Mouse (Mus musculus) kidney, postnatal 0 days (tissue): Measurements from ENCODE around the gene Clec12a. TPM values are rescaled to one million over a fixed set of nuclear protein-coding genes. Genes with fewer than 3 reads are reported as not detected.

Source experiments
- ATAC-seq: fragments of 200-750 bp; cut with Nextera tagmentation; replicated peaks from 2 replicates; pipeline ENCODE4 v1.8.0; 2017; ENCODE audit warnings: low read depth, moderate number of reproducible peaks, moderate TSS enrichment, moderate library complexity; ENCODE audit not compliant: low FRiP score
- DNase-seq: peaks from one replicate; pipeline ENCODE4 v3.0.0-alpha.2; 2016; ENCODE audit warnings: low spot score
- H3K27ac ChIP-seq: fragments of 300-500 bp; sonication (generic); 2 replicates; pipeline ENCODE4 v1.5.1; 2014; ENCODE audit warnings: mild to moderate bottlenecking
- H3K27me3 ChIP-seq: fragments of 300-500 bp; sonication (generic); 2 replicates; pipeline ENCODE4 v1.6.1; 2014; ENCODE audit warnings: low read length, mixed read lengths; ENCODE audit not compliant: insufficient read depth
- H3K36me3 ChIP-seq: fragments of 300-500 bp; sonication (generic); 2 replicates; pipeline ENCODE4 v1.6.1; 2014; ENCODE audit warnings: low read length, mixed read lengths; ENCODE audit not compliant: insufficient read depth
- H3K4me1 ChIP-seq: fragments of 300-500 bp; sonication (generic); replicated peaks from 2 replicates; pipeline ENCODE4 v1.6.1; 2014; ENCODE audit warnings: antibody characterized with exemption, low read length, mixed read lengths; ENCODE audit not compliant: insufficient read depth
- H3K4me2 ChIP-seq: fragments of 300-500 bp; sonication (generic); 2 replicates; pipeline ENCODE4 v1.6.1; 2014; ENCODE audit warnings: mild to moderate bottlenecking, low read length, moderate library complexity, mixed read lengths
- H3K4me3 ChIP-seq: fragments of 300-500 bp; sonication (generic); replicated peaks from 2 replicates; pipeline ENCODE4 v1.5.1; 2014; ENCODE audit warnings: low read depth, low read length
- H3K9ac ChIP-seq: fragments of 300-500 bp; sonication (generic); 2 replicates; pipeline ENCODE4 v1.6.1; 2014; ENCODE audit warnings: low read depth, low read length
- H3K9me3 ChIP-seq: fragments of 300-500 bp; sonication (generic); replicated peaks from 2 replicates; pipeline ENCODE4 v1.6.1; 2016; ENCODE audit warnings: low read length, inconsistent platforms, mixed read lengths
- CTCF ChIP-seq: IDR thresholded peaks from 2 replicates; pipeline ENCODE4 v1.5.1; 2016; ENCODE audit warnings: antibody characterized with exemption, low read depth, mild to moderate bottlenecking, moderate library complexity
- WGBS: fragments of 180-500 bp; shearing (Covaris S2); extraction: QIAGEN DNeasy Blood & Tissue Kit; methylation state at CpG from one replicate; pipeline ENCODE4 v1.1.7; 2014; 5-methylcytosine and 5-hydroxymethylcytosine counted together
- polyA plus RNA-seq: library from polyadenylated mRNA; unstranded; fragments of >200 nt; fragmentation: Nextera tagmentation; extraction: Ambion mirVana; gene quantifications from 2 replicates; pipeline ENCODE4 v1.2.1, GENCODE M21; 2015

Clec12a gene
- polyA plus RNA-seq, 1 experiment from 2014 or later = 0.71 TPM

DNA sequence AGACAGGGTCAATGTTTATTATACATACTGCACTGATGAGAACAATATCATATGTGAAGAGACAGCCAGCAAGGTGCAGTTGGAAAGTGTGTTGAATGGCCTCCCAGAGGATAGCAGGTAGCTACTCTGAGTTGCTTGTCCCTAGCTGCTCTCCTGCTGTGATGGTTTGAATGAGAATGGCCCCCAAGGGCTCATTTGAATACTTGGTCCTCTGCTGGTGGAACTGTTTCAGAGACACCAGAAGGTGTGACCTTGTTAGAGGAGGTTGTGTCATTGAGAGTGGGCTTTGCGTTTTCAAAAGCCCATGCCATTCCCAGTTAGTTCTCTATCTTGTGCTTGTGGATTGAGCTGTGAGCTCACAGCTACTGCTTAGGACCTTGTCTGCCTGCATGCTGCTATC is 21.5 kb downstream of the Clec12a start:
- TF ChIP-seq CTCF = no peak
- ATAC-seq = no peak

DNA sequence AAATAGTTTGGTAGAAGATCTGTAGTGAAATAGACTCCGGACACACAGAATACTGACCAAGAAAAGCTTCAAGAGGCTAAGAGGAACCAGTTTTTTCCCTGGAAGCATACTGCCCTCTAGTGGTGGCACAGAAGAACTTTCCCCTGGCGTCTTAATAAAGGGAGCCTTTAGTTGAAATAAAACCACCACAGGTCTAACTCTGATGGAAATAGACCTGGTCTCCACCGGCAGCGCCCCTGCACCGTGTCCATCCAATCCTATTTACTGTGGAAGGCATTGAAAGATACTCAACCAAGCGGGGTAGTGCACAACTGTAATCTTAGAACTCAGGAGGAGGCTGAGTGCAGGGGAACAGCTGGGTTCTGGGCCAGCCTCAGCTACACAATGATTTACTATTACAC is 23.5 kb downstream of the Clec12a start:
- Histone ChIP-seq H3K9me3 (no peaks in the 10 kb centered on the region), H3K4me1 (no peaks in the 10 kb centered on the region), H3K4me2 (no peak overlapping the region), H3K36me3 (no peaks in the 10 kb centered on the region), H3K27ac (no peak overlapping the region), H3K9ac (no peak overlapping the region), H3K27me3 (no peaks in the 10 kb centered on the region), H3K4me3 (no peak overlapping the region)
- ATAC-seq (peak; percentile 49; the same call in 1 of the 2 replicates), DNase-seq (peak; percentile 93)
- 10% methylated on average over 6 of the region's 6 CpGs for WGBS
- TF ChIP-seq CTCF = peak; percentile 91

More for the DNA sequence above, 21.5 kb downstream of the Clec12a start:
- no peak for DNase-seq
- WGBS = 53% methylated on average over 1 of the region's 1 CpGs
- Histone ChIP-seq H3K4me1 (no peaks in the 10 kb centered on the region), H3K4me2 (no peak overlapping the region), H3K9ac (no peak overlapping the region), H3K36me3 (no peaks in the 10 kb centered on the region), H3K9me3 (no peaks in the 10 kb centered on the region), H3K27ac (no peak overlapping the region), H3K27me3 (no peaks in the 10 kb centered on the region), H3K4me3 (no peak overlapping the region)

DNA sequence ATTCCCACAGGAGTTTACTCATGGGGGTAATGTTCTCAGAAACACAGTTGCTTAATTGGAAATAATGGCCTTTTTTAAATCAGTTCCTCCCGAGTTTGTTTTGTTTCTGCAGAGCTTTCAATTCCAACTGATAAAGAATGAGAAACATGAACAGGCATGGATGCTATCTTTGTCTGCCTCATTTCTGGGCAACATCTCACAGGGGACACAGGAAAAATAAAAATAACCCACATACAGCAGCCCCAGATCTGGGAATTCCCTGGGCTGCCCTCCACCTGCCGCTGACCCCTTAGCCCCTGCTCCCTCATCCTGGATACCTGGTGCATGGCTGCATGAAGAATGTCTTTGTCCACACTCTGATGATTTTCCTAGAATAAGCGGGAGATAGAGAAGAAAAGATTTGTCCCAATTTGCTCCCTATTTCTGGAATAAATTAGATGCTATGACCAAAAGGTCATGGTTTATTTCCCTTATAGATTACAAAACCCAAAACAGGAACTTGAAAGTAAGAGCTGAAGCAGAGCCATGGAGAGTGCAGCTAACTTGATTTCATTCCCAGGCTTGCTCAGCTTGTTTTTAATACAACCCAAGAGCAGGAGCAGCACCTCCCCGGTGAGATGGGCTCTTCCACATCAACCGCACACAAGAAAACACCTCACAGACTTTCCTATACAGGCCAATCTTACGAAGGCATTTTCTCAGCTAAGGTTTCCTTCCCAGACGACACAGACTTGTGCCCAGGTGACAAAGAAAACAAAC is 27.1 kb downstream of the Clec12a start:
- H3K4me1 ChIP-seq = no peaks in the 10 kb centered on the region
- H3K9me3 ChIP-seq = no peaks in the 10 kb centered on the region
- H3K36me3 ChIP-seq = no peaks in the 10 kb centered on the region
- no peak for TF ChIP-seq CTCF
- H3K27me3 ChIP-seq = no peaks in the 10 kb centered on the region
- 55% methylated on average over 7 of the region's 7 CpGs for WGBS
- no peak overlapping the region for H3K9ac ChIP-seq
- ATAC-seq (no peak), DNase-seq (no peak)
- H3K27ac ChIP-seq = no peak overlapping the region
- no peak overlapping the region for H3K4me2 ChIP-seq
- H3K4me3 ChIP-seq = no peak overlapping the region

DNA sequence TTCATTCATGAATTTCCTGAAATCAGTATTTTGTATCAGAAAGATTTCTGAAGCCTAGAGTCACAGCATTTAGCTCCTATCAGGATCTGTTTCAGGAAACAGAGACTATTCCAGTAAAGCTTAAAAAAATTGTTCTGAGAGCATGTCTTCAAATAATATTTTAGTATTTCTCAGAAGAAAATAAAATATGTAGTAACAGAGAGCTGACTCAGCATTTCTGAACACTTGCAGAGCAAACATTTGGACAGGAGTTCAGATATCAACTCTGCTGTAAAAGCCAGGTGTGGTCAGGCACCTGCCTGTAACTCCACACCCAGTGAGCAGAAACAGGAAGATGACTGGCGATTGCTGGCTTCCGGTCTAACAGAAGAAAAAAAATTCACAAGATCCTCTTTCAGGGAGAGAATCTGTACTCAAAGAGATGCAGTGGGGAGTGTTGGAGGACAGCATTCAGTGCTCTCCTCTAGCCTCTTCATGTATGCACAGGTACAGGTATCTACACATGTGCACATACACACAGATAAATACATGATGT is 32.5 kb downstream of the Clec12a start:
- Histone ChIP-seq H3K4me2 (no peak overlapping the region), H3K9me3 (no peaks in the 10 kb centered on the region), H3K4me3 (no peak overlapping the region), H3K27ac (no peak overlapping the region), H3K36me3 (no peaks in the 10 kb centered on the region), H3K27me3 (no peaks in the 10 kb centered on the region), H3K4me1 (no peaks in the 10 kb centered on the region), H3K9ac (no peak overlapping the region)
- TF ChIP-seq CTCF = no peak
- WGBS = 79% methylated on average over 2 of the region's 2 CpGs
- ATAC-seq (no peak), DNase-seq (no peak)

DNA sequence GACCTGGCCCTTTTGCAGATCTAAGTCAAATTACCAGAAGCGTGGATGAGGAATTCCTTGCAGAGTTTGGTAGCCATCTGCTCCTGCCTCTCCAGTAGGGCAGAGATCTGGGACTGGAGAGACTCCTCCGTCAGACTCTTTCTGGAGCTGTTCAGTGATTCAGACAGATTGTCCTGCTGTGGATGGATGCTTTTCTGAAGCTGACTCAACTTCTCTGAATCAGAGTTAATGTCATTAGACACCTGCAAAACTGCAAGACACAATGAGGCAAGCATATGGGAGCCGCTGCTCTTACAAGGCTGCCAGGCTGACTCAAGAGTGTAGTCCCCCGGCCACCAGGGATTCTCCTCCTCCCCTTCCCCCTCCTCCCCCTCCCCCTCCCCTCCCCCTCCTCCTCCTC is 38.0 kb downstream of the Clec12a start:
- DNase-seq (no peak), ATAC-seq (no peak)
- no peak for TF ChIP-seq CTCF
- Histone ChIP-seq H3K9ac (no peak overlapping the region), H3K27me3 (no peaks in the 10 kb centered on the region), H3K9me3 (no peaks in the 10 kb centered on the region), H3K36me3 (no peaks in the 10 kb centered on the region), H3K4me2 (no peak overlapping the region), H3K4me1 (no peaks in the 10 kb centered on the region), H3K27ac (no peak overlapping the region), H3K4me3 (no peak overlapping the region)
- WGBS = 66% methylated on average over 4 of the region's 4 CpGs

DNA sequence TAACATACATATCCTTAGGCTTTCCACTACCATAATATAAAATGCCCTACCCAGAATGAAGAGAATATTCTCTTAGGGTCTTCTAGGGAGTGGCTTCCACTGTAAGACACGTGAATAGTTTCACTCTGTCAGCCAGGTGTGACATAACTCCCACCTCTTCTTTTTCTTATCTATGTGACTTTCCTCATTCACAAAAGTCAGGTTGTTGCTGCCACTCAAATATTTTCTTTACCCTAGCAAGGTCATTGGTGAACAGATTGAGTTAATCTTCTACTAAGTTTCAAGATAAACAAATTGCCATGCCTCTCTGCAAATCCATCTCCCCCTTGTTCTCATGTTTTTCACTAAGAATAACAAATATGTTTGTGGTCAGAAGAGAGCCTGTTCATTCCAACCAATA is 39.2 kb downstream of the Clec12a start:
- H3K9ac ChIP-seq = no peak overlapping the region

More for the DNA sequence above, 39.2 kb downstream of the Clec12a start:
- DNase-seq = no peak
- Histone ChIP-seq H3K4me2 (no peak overlapping the region), H3K27me3 (no peaks in the 10 kb centered on the region), H3K4me1 (no peaks in the 10 kb centered on the region), H3K4me3 (no peak overlapping the region), H3K27ac (0 out of 2 replicates have a peak overlapping the region, but pooled peaks have one; percentile 36), H3K9me3 (no peaks in the 10 kb centered on the region), H3K36me3 (no peaks in the 10 kb centered on the region)
- TF ChIP-seq CTCF = no peak
- ATAC-seq = no peak
- 43% methylated on average over 1 of the region's 1 CpGs for WGBS
